Mouse (Mus musculus) hindbrain, embryonic 13.5 days (tissue): ENCODE results near the gene 1190005I06Rik. TPM values are rescaled to one million over a fixed set of nuclear protein-coding genes. Genes with fewer than 3 reads are reported as not detected.

Experiments
- ATAC-seq: fragments of 200-750 bp; cut with Nextera tagmentation; 2 replicates; pipeline ENCODE4 v1.8.0; 2017; ENCODE audit warnings: moderate TSS enrichment; ENCODE audit not compliant: low FRiP score
- H3K27ac ChIP-seq: fragments of 300-500 bp; sonication (generic); 2 replicates; pipeline ENCODE4 v1.5.1; 2015; ENCODE audit warnings: inconsistent platforms, mild to moderate bottlenecking, moderate library complexity
- H3K27me3 ChIP-seq: fragments of 300-500 bp; sonication (generic); 2 replicates; pipeline ENCODE4 v1.6.1; 2015; ENCODE audit warnings: mild to moderate bottlenecking, inconsistent platforms
- H3K36me3 ChIP-seq: fragments of 300-500 bp; sonication (generic); 2 replicates; pipeline ENCODE4 v1.6.1; 2015; ENCODE audit warnings: mild to moderate bottlenecking, inconsistent platforms
- H3K4me1 ChIP-seq: fragments of 300-500 bp; sonication (generic); replicated peaks from 2 replicates; pipeline ENCODE4 v1.6.1; 2015; ENCODE audit warnings: inconsistent platforms
- H3K4me2 ChIP-seq: fragments of 300-500 bp; sonication (generic); 2 replicates; pipeline ENCODE4 v1.6.1; 2015; ENCODE audit warnings: inconsistent platforms, mild to moderate bottlenecking, moderate library complexity
- H3K4me3 ChIP-seq: fragments of 300-500 bp; sonication (generic); 2 replicates; pipeline ENCODE4 v1.5.1; 2015; ENCODE audit warnings: mild to moderate bottlenecking, inconsistent platforms
- H3K9ac ChIP-seq: fragments of 300-500 bp; sonication (generic); 2 replicates; pipeline ENCODE4 v1.6.1; 2015; ENCODE audit warnings: mild to moderate bottlenecking, inconsistent platforms
- H3K9me3 ChIP-seq: fragments of 300-500 bp; sonication (generic); 2 replicates; pipeline ENCODE4 v1.6.1; 2016; ENCODE audit warnings: inconsistent platforms
- WGBS: fragments of 180-500 bp; shearing (Covaris S2); methylation state at CpG from one replicate; pipeline ENCODE4 v1.1.7; 2015; 5-methylcytosine and 5-hydroxymethylcytosine counted together
- polyA plus RNA-seq: library from polyadenylated mRNA; unstranded; fragments of >200 nt; fragmentation: Nextera tagmentation; extraction: Ambion mirVana; gene quantifications from 2 replicates; pipeline ENCODE4 v1.2.1, GENCODE M21; 2015

Gene 1190005I06Rik
- polyA plus RNA-seq, 1 experiment from 2014 or later: 11.0 TPM

DNA sequence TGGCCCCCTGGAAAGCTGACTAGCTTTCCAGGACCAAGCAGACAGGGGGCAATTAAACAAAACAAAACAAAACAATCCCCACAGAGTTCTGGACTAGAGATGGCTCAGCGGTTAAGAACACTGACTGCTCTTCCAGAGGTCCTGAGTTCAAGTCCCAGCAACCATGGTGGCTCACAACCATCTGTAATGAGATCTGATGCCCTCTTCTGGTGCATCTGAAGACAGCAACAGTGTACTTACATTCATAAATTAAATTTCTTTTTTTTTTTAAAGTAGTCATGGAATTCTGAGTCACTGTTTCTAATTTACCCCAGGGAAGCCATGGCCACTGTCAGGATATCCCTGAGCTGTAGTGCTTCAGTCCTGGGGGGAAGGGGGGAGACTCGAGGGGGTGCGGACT, 32.9 kb downstream of the 1190005I06Rik start:
- Histone ChIP-seq H3K9me3 (no peaks in the 10 kb centered on the region), H3K4me1 (peaks cover 31% of the 10 kb centered on the region), H3K9ac (no peak overlapping the region), H3K4me3 (no peak overlapping the region), H3K27ac (no peak overlapping the region), H3K27me3 (0 out of 2 replicates have a peak, but pooled peaks cover 12% of the 10 kb centered on the region), H3K36me3 (no peaks in the 10 kb centered on the region), H3K4me2 (no peak overlapping the region)
- ATAC-seq: no peak
- 96% methylated on average over 3 of the region's 3 CpGs for WGBS

DNA sequence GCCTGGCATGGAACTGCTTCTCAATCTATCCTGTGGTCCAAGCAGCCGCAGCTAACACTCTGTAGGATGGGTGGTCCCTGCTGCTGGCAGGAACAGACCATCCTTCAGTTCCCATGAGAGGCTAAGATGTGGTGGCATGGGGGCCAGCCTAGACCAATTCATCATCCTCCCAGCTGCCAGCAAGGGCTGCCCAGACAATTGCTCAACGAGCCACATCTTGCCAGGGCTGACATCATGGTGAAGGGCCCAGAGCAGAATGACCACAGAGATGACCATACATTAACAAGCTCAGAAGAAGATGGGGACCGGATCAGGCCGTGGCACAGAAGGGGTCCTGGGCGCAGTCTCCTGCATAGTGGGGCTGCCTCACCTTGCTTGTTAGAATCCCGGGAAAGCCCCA, 36.6 kb downstream of the 1190005I06Rik start:
- Histone ChIP-seq H3K4me3 (no peak overlapping the region), H3K4me1 (0 out of 2 replicates have a peak, but pooled peaks cover 4% of the 10 kb centered on the region), H3K9ac (no peak overlapping the region), H3K27me3 (0 out of 2 replicates have a peak, but pooled peaks cover 21% of the 10 kb centered on the region), H3K9me3 (no peaks in the 10 kb centered on the region), H3K27ac (no peak overlapping the region), H3K4me2 (no peak overlapping the region), H3K36me3 (no peaks in the 10 kb centered on the region)
- 81% methylated on average over 6 of the region's 6 CpGs for WGBS
- no peak for ATAC-seq

- ATAC-seq: no peak
- no peak overlapping the region for H3K9ac ChIP-seq
- peaks cover 2% of the 10 kb centered on the region for H3K4me1 ChIP-seq
- H3K4me3 ChIP-seq: no peak overlapping the region
- H3K4me2 ChIP-seq: no peak overlapping the region
- WGBS: 12% methylated on average over 7 of the region's 7 CpGs
- no peaks in the 10 kb centered on the region for H3K9me3 ChIP-seq
- H3K27ac ChIP-seq: no peak overlapping the region
- H3K36me3 ChIP-seq: no peaks in the 10 kb centered on the region
- 0 out of 2 replicates have a peak, but pooled peaks cover 21% of the 10 kb centered on the region for H3K27me3 ChIP-seq
These were observed 39.5 kb downstream of the 1190005I06Rik start for GRCm38 (mm10) chr8:120607885-120608284.

DNA sequence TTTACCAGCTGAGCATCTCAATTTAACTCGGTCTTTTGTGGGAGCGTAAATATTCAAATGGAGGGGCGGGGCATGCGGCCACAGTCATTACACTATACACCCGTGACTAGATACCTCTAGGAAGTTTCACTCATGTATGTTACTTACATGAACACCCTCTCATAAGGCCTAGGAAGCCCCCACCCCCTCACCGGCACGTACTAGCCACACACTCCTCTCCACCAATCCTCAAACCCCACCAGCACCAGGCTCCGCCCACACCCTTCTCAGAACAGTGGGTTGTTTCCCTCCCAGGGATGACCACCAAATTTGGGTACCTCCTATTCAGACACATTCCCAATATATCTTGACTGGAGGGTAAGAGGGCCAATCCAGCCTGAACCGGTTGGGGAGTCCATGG, 40.0 kb downstream of the 1190005I06Rik start:
- Histone ChIP-seq H3K36me3 (no peaks in the 10 kb centered on the region), H3K9me3 (no peaks in the 10 kb centered on the region), H3K4me2 (no peak overlapping the region), H3K9ac (no peak overlapping the region), H3K4me1 (peaks cover 6% of the 10 kb centered on the region), H3K4me3 (no peak overlapping the region), H3K27me3 (0 out of 2 replicates have a peak, but pooled peaks cover 21% of the 10 kb centered on the region), H3K27ac (no peak overlapping the region)
- ATAC-seq: peak; percentile 44; the same call in 1 of the 2 replicates
- WGBS: 83% methylated on average over 9 of the region's 9 CpGs

DNA sequence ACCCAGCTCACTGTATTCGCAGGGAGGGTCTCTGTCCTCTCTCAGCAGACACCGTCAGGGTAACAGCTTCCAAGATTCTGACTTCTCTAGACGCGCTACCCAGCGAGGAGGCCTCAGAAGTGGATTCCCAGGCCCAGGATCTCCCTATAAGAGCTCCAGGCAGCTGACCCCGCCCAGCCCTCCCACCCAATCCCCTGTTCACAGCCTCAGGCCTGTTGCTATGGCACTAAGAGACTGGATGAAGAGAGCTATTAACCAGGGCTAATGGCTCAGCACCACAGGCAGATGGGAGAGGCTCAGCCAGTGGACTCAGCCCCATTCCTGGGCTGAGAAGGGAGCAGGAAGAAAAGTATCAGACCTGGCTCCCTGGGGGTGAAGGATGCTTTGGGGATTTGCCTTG, 44.8 kb downstream of the 1190005I06Rik start:
- 38% methylated on average over 6 of the region's 6 CpGs for WGBS
- H3K9ac ChIP-seq: peak overlapping the region; percentile 4; the same call in 1 of the 2 replicates
- peaks cover 16% of the 10 kb centered on the region for H3K4me1 ChIP-seq
- H3K4me2 ChIP-seq: no peak overlapping the region
- H3K36me3 ChIP-seq: no peaks in the 10 kb centered on the region
- H3K27ac ChIP-seq: peak overlapping the region; percentile 5
- no peak overlapping the region for H3K4me3 ChIP-seq
- H3K9me3 ChIP-seq: no peaks in the 10 kb centered on the region
- ATAC-seq: peak; percentile 27; the same call in 1 of the 2 replicates
- H3K27me3 ChIP-seq: peaks cover 6% of the 10 kb centered on the region; the same call in 1 of the 2 replicates

DNA sequence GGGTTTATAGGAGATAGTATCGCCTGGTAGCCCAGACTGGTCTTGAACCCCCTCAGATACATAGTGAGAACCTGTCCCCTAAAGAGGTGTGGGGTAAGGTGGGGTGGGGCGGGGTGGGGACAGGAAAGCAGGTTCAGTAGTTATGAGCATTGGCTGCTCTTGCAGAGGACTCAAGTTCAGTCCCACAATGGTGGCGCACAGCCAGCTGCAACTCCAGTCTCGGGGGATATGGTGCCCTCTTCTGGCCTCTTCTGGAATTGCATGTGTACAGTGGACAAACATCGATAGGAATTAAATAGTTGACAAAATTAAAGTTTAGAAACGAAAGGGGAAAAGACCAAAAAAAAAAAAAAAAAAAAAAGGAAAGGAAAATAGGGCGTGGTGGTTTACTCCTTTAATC, 47.9 kb downstream of the 1190005I06Rik start:
- Histone ChIP-seq H3K9ac (no peak overlapping the region), H3K36me3 (no peaks in the 10 kb centered on the region), H3K9me3 (no peaks in the 10 kb centered on the region), H3K4me1 (peaks cover 16% of the 10 kb centered on the region), H3K4me2 (no peak overlapping the region), H3K27me3 (peaks cover 7% of the 10 kb centered on the region; the same call in 1 of the 2 replicates), H3K27ac (no peak overlapping the region), H3K4me3 (no peak overlapping the region)
- 51% methylated on average over 7 of the region's 7 CpGs for WGBS
- no peak for ATAC-seq

- Histone ChIP-seq H3K27ac (no peak overlapping the region), H3K4me2 (no peak overlapping the region), H3K4me3 (no peak overlapping the region), H3K4me1 (peaks cover 16% of the 10 kb centered on the region), H3K27me3 (peaks cover 7% of the 10 kb centered on the region; the same call in 1 of the 2 replicates), H3K36me3 (no peaks in the 10 kb centered on the region), H3K9ac (0 out of 2 replicates have a peak overlapping the region, but pooled peaks have one; percentile 13), H3K9me3 (no peaks in the 10 kb centered on the region)
- 22% methylated on average over 23 of the region's 24 CpGs for WGBS
- no peak for ATAC-seq
These were observed 48.9 kb downstream of the 1190005I06Rik start for GRCm38 (mm10) chr8:120598579-120598978.

- ATAC-seq: no peak
- 11% methylated on average over 5 of the region's 5 CpGs for WGBS
- H3K4me3 ChIP-seq: no peak overlapping the region
These were observed 51.5 kb downstream of the 1190005I06Rik start for GRCm38 (mm10) chr8:120595963-120596362.

GRCm38 (mm10) chr8:120594571-120594970, 52.9 kb downstream of the 1190005I06Rik start:
- H3K27me3 ChIP-seq: peaks cover 7% of the 10 kb centered on the region; the same call in 1 of the 2 replicates
- H3K9ac ChIP-seq: no peak overlapping the region
- peaks cover 20% of the 10 kb centered on the region for H3K4me1 ChIP-seq
- H3K27ac ChIP-seq: no peak overlapping the region
- ATAC-seq: no peak
- no peak overlapping the region for H3K4me2 ChIP-seq
- H3K9me3 ChIP-seq: no peaks in the 10 kb centered on the region
- no peak overlapping the region for H3K4me3 ChIP-seq
- no peaks in the 10 kb centered on the region for H3K36me3 ChIP-seq
- 81% methylated on average over 5 of the region's 5 CpGs for WGBS

More at GRCm38 (mm10) chr8:120595963-120596362, 51.5 kb downstream of the 1190005I06Rik start:
- Histone ChIP-seq H3K4me1 (peaks cover 14% of the 10 kb centered on the region), H3K9me3 (no peaks in the 10 kb centered on the region), H3K27ac (no peak overlapping the region), H3K4me2 (no peak overlapping the region), H3K27me3 (peaks cover 7% of the 10 kb centered on the region; the same call in 1 of the 2 replicates), H3K9ac (no peak overlapping the region), H3K36me3 (no peaks in the 10 kb centered on the region)

- no peaks in the 10 kb centered on the region for H3K27me3 ChIP-seq
- ATAC-seq: no peak
- 76% methylated on average over 10 of the region's 10 CpGs for WGBS
- no peak overlapping the region; the same call in 1 of the 2 replicates for H3K9ac ChIP-seq
- no peaks in the 10 kb centered on the region for H3K36me3 ChIP-seq
- peaks cover 26% of the 10 kb centered on the region for H3K4me1 ChIP-seq
- H3K9me3 ChIP-seq: no peaks in the 10 kb centered on the region
- H3K4me3 ChIP-seq: no peak overlapping the region
- H3K27ac ChIP-seq: no peak overlapping the region
- H3K4me2 ChIP-seq: no peak overlapping the region
These were observed 55.7 kb downstream of the 1190005I06Rik start for GRCm38 (mm10) chr8:120591587-120592292.

DNA sequence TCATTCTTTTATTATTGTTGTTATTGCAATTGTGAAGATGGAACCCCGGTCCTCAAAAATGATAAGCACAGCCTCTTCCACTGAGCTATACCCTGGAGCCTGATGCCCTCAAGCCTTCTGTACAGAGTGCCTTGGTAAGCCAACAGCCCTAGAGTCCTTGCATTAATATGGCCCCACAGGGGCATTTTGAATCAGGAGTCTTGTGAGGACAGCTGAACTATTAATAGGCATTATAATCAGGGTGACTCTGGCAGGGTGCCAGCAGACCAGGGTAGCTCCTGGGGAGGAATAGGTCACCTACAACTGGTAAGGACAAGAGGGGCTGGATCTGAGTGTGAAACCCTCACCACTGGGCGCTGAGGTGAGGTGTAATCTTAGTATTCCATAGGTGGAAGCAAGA, 57.5 kb downstream of the 1190005I06Rik start:
- Histone ChIP-seq H3K4me3 (peak overlapping the region; percentile 56), H3K9me3 (no peaks in the 10 kb centered on the region), H3K27me3 (no peaks in the 10 kb centered on the region), H3K36me3 (no peaks in the 10 kb centered on the region), H3K9ac (peak overlapping the region; percentile 64), H3K27ac (peak overlapping the region; percentile 53), H3K4me1 (peaks cover 26% of the 10 kb centered on the region), H3K4me2 (peak overlapping the region; percentile 93)
- WGBS: 65% methylated on average over 2 of the region's 2 CpGs
- no peak for ATAC-seq

DNA sequence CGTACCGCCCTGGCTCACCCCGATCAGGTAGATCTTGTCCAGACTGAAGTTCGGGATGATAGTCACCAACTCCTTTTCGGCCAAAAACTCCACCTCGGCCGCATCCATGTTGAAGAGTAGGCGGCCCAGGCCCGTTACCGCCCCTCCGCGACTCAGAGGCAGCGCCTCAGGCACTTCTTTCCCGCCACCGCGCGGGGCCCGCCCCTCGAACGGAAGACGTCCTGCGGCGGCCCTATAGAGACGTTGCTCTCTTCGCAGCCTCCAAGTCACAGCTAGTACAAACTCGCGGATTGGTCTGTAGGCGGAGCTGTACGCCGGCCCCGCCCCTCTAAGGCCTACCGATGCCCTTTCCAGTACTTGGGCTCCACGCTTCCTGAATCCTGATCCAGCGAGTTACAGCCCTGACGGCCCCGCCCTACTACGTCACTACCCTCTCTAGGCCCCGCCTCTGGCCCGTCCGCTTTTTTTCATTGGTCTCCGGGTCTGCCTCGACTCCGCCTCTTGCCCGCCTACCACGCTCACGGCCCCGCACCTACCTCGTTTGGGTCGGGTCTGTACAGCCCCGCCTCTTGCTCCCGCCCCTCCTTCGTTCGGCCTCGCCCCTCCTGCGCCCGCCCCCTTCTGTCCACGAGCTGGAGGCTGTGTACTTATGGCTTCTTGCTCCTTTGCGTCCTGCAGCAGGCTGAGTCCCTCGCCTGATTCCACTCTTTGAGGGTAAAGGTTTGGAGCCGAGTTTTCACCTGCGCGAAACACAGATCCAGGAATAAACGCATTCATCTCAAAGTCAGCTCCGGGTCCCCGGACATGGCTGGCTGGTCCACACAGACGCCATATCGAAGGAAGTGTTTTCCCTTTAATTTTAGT, 58.3 kb downstream of the 1190005I06Rik start, which contains the start of gene Gins2:
TSS of gene Gins2 (minus strand) at position 397 of the 864 bp plus-strand sequence.
- no peaks in the 10 kb centered on the region for H3K27me3 ChIP-seq
- H3K4me3 ChIP-seq: peak within 1 kb of the TSS; percentile 56
- H3K4me1 ChIP-seq: peaks cover 26% of the 10 kb centered on the region
- WGBS: under 1% methylated on average over 67 of the region's 67 CpGs
- no peaks in the 10 kb centered on the region for H3K36me3 ChIP-seq
- peak within 1 kb of the TSS; percentile 93 for H3K4me2 ChIP-seq
- H3K27ac ChIP-seq: peak within 1 kb of the TSS; percentile 53
- peak within 1 kb of the TSS; percentile 73 for H3K9ac ChIP-seq
- H3K9me3 ChIP-seq: no peaks in the 10 kb centered on the region
- ATAC-seq: peak; percentile 99
